12 mouse cellular contexts compared by ENCODE assay signal in the genomic region with DNA sequence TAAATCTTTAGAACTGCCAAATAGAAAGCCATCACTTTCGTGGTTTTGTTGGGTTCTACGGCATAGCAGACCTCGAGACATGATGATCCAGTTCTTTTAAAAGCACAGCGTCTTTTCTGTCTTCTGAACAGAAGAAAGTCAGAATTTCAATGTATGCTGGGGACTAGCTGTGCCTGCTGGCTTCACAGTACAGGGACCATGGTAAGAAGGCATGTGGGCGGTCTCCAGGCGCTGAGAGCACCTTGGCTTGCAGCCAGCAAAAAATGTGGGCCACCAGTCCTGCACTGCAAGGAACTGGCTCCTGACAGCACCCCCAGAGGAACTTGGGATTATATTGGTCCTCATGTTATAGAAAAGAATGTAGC. TPM values are rescaled to one million over a fixed set of nuclear protein-coding genes. Genes with fewer than 3 reads are reported as not detected.
DNase-seq lines count a peak whose midpoint lies in the region; ATAC-seq and TF ChIP-seq lines count a peak whose summit lies in the region.
"Had no signal": no experiment of that assay in that cellular context is flagged by ENCODE, and none has a peak within 500 bp of the region (broad histone marks: within the 10 kb centered on the region; RNA-seq: fewer than 3 reads in every experiment).

No protein-coding gene starts in this region.

- 0 out of 4 replicates have a peak, but pooled peaks cover 0 to 9% of the 10 kb centered on the region in 2 experiments for H3K4me1 ChIP-seq in MEL (ENCODE audit: control insufficient read depth in 1 of 2, insufficient read depth in 2 of 2, low read length in 2 of 2)
- H3K4me1 ChIP-seq in midbrain, embryonic 13.5 days (replicated peaks): peaks cover 70% of the 10 kb centered on the region

- no peak overlapping the region for H3K4me2 ChIP-seq in midbrain, embryonic 13.5 days (replicated peaks)

- no peak for TF ChIP-seq CTCF in MEL (IDR thresholded peaks at IDR 0.05 in 2 of 3, conservative IDR thresholded peaks at IDR 0.05 in 1 of 3; ENCODE audit: control insufficient read depth in 1 of 3, insufficient read depth in 1 of 3, low read depth in 2 of 3, low read length in 3 of 3, poor library complexity in 1 of 3, severe bottlenecking in 1 of 3)
- no peak for TF ChIP-seq CTCF in brain, embryonic 14.5 days (IDR thresholded peaks at IDR 0.05; ENCODE audit: borderline replicate concordance, extremely low read depth, insufficient read depth, insufficient read length)
- TF ChIP-seq CTCF in layer of hippocampus, adult 2 months (conservative IDR thresholded peaks at IDR 0.05): peak; percentile 17; the same call in 1 of the 2 replicates

- no peak overlapping the region for H3K27ac ChIP-seq in MEL (ENCODE audit: control insufficient read depth, low read depth, low read length)
- peak overlapping the region; percentile 90 for H3K27ac ChIP-seq in layer of hippocampus, adult 2 months
- H3K27ac ChIP-seq in midbrain, embryonic 13.5 days: peak overlapping the region; percentile 89
- H3K27ac ChIP-seq: macrophage had no signal

- DNase-seq in MEL (ENCODE audit: low read depth, low spot score): peak; percentile 21
- DNase-seq in brain, embryonic 14.5 days (ENCODE audit: low read depth): peak; percentile 73
- DNase-seq in layer of hippocampus, adult 2 months (ENCODE audit: low spot score in 2 of 2): peak; percentile 73 to 76
- no peak for DNase-seq in kidney, postnatal 4 days
- no peak for DNase-seq in kidney, adult 11 months
- no peak for DNase-seq in T-cell, adult 2 months (ENCODE audit: low spot score)
- DNase-seq: heart, postnatal 36 days; kidney, postnatal 14 days; thymus, adult 18-20 months had no signal

- no peak for ATAC-seq in midbrain, embryonic 13.5 days

- H3K27me3 ChIP-seq in MEL (ENCODE audit: control insufficient read depth in 1 of 2, insufficient read depth in 2 of 2, low read length in 2 of 2): peaks cover 0 to 5% of the 10 kb centered on the region in 2 experiments; a peak in 3 of 4 replicates
- H3K27me3 ChIP-seq in midbrain, embryonic 13.5 days: no peaks in the 10 kb centered on the region; the same call in 1 of the 2 replicates

- H3K9me3 ChIP-seq in MEL (replicated peaks; ENCODE audit: insufficient read depth, low read length): no peaks in the 10 kb centered on the region
- H3K9me3 ChIP-seq in midbrain, embryonic 13.5 days: no peaks in the 10 kb centered on the region
- H3K9me3 ChIP-seq: G1E had no signal

- no peak overlapping the region for H3K9ac ChIP-seq in MEL (ENCODE audit: control insufficient read depth, low read depth, low read length, poor library complexity, severe bottlenecking)
- H3K9ac ChIP-seq in midbrain, embryonic 13.5 days (replicated peaks): no peak overlapping the region

- TF ChIP-seq RAD21 in MEL (IDR thresholded peaks at IDR 0.05; ENCODE audit: low read depth, low read length): no peak

- H3K36me3 ChIP-seq in MEL (ENCODE audit: control insufficient read depth in 1 of 2, insufficient read depth in 2 of 2, low read length in 2 of 2): no peaks in the 10 kb centered on the region
- no peaks in the 10 kb centered on the region for H3K36me3 ChIP-seq in midbrain, embryonic 13.5 days
- H3K36me3 ChIP-seq: G1E had no signal

- TF ChIP-seq EP300 in MEL (IDR thresholded peaks at IDR 0.05; ENCODE audit: low read depth in 1 of 2, low read length in 2 of 2): no peak

- no peak for TF ChIP-seq POLR2A in MEL (IDR thresholded peaks at IDR 0.05; ENCODE audit: control insufficient read depth in 1 of 2, insufficient read depth in 1 of 2, low read depth in 1 of 2, low read length in 2 of 2, poor library complexity in 1 of 2)
- no peak for TF ChIP-seq POLR2A in brain, embryonic 14.5 days (IDR thresholded peaks at IDR 0.05; ENCODE audit: borderline replicate concordance, extremely low read depth, insufficient read depth, insufficient read length, poor library complexity, severe bottlenecking)

- 71% methylated on average over 6 of the region's 6 CpGs for WGBS in midbrain, embryonic 13.5 days

- no peaks in the 10 kb centered on the region for H3K79me2 ChIP-seq in MEL (ENCODE audit: control insufficient read depth, insufficient read depth, low read length, poor library complexity)

- no peak overlapping the region for H3K4me3 ChIP-seq in MEL (ENCODE audit: control insufficient read depth in 1 of 2, insufficient read depth in 1 of 2, low read depth in 2 of 2, low read length in 2 of 2)
- no peak overlapping the region for H3K4me3 ChIP-seq in layer of hippocampus, adult 2 months
- H3K4me3 ChIP-seq in midbrain, embryonic 13.5 days (replicated peaks): no peak overlapping the region

TF ChIP-seq in MEL, 35 proteins besides CTCF, POLR2A, EP300 and RAD21:
- TF ChIP-seq ELF1 (IDR thresholded peaks at IDR 0.05; ENCODE audit: low read depth, low read length): no peak
- no peak for TF ChIP-seq MYC (IDR thresholded peaks at IDR 0.05; ENCODE audit: low read depth, low read length)
- TF ChIP-seq POLR2AphosphoS2 (IDR thresholded peaks at IDR 0.05; ENCODE audit: low read length): no peak
- no peak for TF ChIP-seq JUND (IDR thresholded peaks at IDR 0.05; ENCODE audit: low read depth, low read length)
- TF ChIP-seq GABPA (IDR thresholded peaks at IDR 0.05; ENCODE audit: low read depth, low read length): no peak
- TF ChIP-seq POLR2AphosphoS5 (IDR thresholded peaks at IDR 0.05; ENCODE audit: borderline replicate concordance, low read depth, low read length): no peak
- TF ChIP-seq MXI1 (IDR thresholded peaks at IDR 0.05; ENCODE audit: low read depth, low read length): no peak
- TF ChIP-seq NELFE (IDR thresholded peaks at IDR 0.05; ENCODE audit: low read depth, low read length): no peak
- TF ChIP-seq MYB (IDR thresholded peaks at IDR 0.05; ENCODE audit: low read depth, low read length): no peak
- TF ChIP-seq GATA1 (IDR thresholded peaks at IDR 0.05; ENCODE audit: low read depth, low read length): no peak
- TF ChIP-seq TBP (IDR thresholded peaks at IDR 0.05; ENCODE audit: low read depth, low read length): no peak

RNA-seq across cellular contexts. Expression of a gene that starts 3.1 kb away (rescaled TPM):
- total RNA-seq in MEL (2012; rRNA removed): not detected in 2 replicates
- polyA plus RNA-seq in MEL (2012; ENCODE audit: insufficient read depth in 1 of 2, insufficient read length in 2 of 2, low read depth in 1 of 2, low replicate concordance in 2 of 2, missing spikeins in 1 of 2): not detected
- polyA plus RNA-seq in brain, embryonic 14.5 days (2012; rRNA removed): 14.2 and 18.6 TPM in 2 replicates
- 10 to 100 TPM; 17.1 to 17.7 TPM for total RNA-seq in layer of hippocampus, adult 2 months (2021)
- 8.1 and 9.9 TPM in 2 replicates for polyA plus RNA-seq in midbrain, embryonic 13.5 days (2015; fragmentation: Nextera tagmentation; extraction: Ambion mirVana)
- polyA plus RNA-seq: G1E, macrophage had no signal

RNA-seq across cellular contexts. Expression of a gene that starts 51.9 kb away (rescaled TPM):
- not detected in 2 replicates for total RNA-seq in MEL (2012; rRNA removed)
- polyA plus RNA-seq in MEL (2012; ENCODE audit: insufficient read depth in 1 of 2, insufficient read length in 2 of 2, low read depth in 1 of 2, low replicate concordance in 2 of 2, missing spikeins in 1 of 2): not detected
- polyA plus RNA-seq in brain, embryonic 14.5 days (2012; rRNA removed): 0.89 and 1.2 TPM in 2 replicates
- total RNA-seq in layer of hippocampus, adult 2 months (2021): under 1 TPM; 0.29 to 0.49 TPM
- 0.73 and 0.80 TPM in 2 replicates for polyA plus RNA-seq in midbrain, embryonic 13.5 days (2015; fragmentation: Nextera tagmentation; extraction: Ambion mirVana)
- total RNA-seq: heart, postnatal 36 days had no signal
- polyA plus RNA-seq: G1E, macrophage had no signal

Comparison
In these comparisons a context has a peak if more than half of its experiments do, and no peak if none do; other contexts are left out.
1. DNase-seq: peak in MEL (single experiment), brain, embryonic 14.5 days (single experiment) and layer of hippocampus, adult 2 months (2 of 2); none in kidney, postnatal 4 days (0 of 2), kidney, adult 11 months (single experiment) and T-cell, adult 2 months (single experiment).